Mouse (Mus musculus) limb, embryonic 14.5 days (tissue): ENCODE measurements around the gene Tmem132b. TPM values are rescaled to one million over a fixed set of nuclear protein-coding genes. Genes with fewer than 3 reads are reported as not detected.

Experiments
- ATAC-seq: fragments of 200-750 bp; cut with Nextera tagmentation; 2 replicates; pipeline ENCODE4 v1.8.0; 2017; ENCODE audit warnings: low read depth, moderate number of reproducible peaks, moderate TSS enrichment; ENCODE audit not compliant: low FRiP score
- DNase-seq: peaks from one replicate; pipeline ENCODE4 v3.0.0-alpha.2; 2015; ENCODE audit warnings: low spot score
- H3K27ac ChIP-seq: fragments of 300-500 bp; sonication (generic); replicated peaks from 2 replicates; pipeline ENCODE4 v1.5.1; 2014; ENCODE audit warnings: low read depth, mild to moderate bottlenecking, low read length, moderate library complexity, mixed read lengths
- H3K27me3 ChIP-seq: fragments of 300-500 bp; sonication (generic); 2 replicates; pipeline ENCODE4 v1.6.1; 2014; ENCODE audit warnings: low read length, mixed read lengths; ENCODE audit not compliant: control insufficient read depth, insufficient read depth
- H3K36me3 ChIP-seq: fragments of 300-500 bp; sonication (generic); 2 replicates; pipeline ENCODE4 v1.6.1; 2014; ENCODE audit warnings: mild to moderate bottlenecking, low read length, moderate library complexity, mixed read lengths; ENCODE audit not compliant: control insufficient read depth, insufficient read depth
- H3K4me1 ChIP-seq: fragments of 300-500 bp; sonication (generic); 2 replicates; pipeline ENCODE4 v1.6.1; 2014; ENCODE audit warnings: antibody characterized with exemption, low read length, mixed read lengths; ENCODE audit not compliant: control insufficient read depth, insufficient read depth
- H3K4me2 ChIP-seq: fragments of 300-500 bp; sonication (generic); replicated peaks from 2 replicates; pipeline ENCODE4 v1.6.1; 2014; ENCODE audit warnings: low read depth, mild to moderate bottlenecking, low read length, moderate library complexity; ENCODE audit not compliant: severe bottlenecking
- H3K4me3 ChIP-seq: fragments of 300-500 bp; sonication (generic); replicated peaks from 2 replicates; pipeline ENCODE4 v1.5.1; 2014; ENCODE audit warnings: low read length
- H3K9ac ChIP-seq: fragments of 300-500 bp; sonication (generic); 2 replicates; pipeline ENCODE4 v1.6.1; 2014; ENCODE audit warnings: mild to moderate bottlenecking, low read depth, low read length, moderate library complexity; ENCODE audit not compliant: severe bottlenecking
- H3K9me3 ChIP-seq: fragments of 300-500 bp; sonication (generic); 2 replicates; pipeline ENCODE4 v1.6.1; 2016; ENCODE audit warnings: low read length; ENCODE audit not compliant: control insufficient read depth
- POLR2A ChIP-seq: fragments of 200-500 bp; IDR thresholded peaks from 2 replicates; pipeline ENCODE4 v1.8.0; 2012; ENCODE audit warnings: inconsistent platforms, mild to moderate bottlenecking, moderate library complexity, borderline replicate concordance; ENCODE audit not compliant: insufficient read depth, insufficient read length; ENCODE audit errors: extremely low read depth
- WGBS: fragments of 180-500 bp; shearing (Covaris S2); extraction: QIAGEN DNeasy Blood & Tissue Kit; methylation state at CpG from one replicate; pipeline ENCODE4 v1.1.7; 2014; 5-methylcytosine and 5-hydroxymethylcytosine counted together
- polyA plus RNA-seq, 2 experiments: library from polyadenylated mRNA; depleted of rRNA in 1 of 2; stranded (reverse) in 1 of 2; unstranded in 1 of 2; fragments of >200 nt; fragmentation: Nextera tagmentation in 1 of 2; extraction: Ambion mirVana in 1 of 2; gene quantifications; 2 replicates each; pipeline versions ENCODE4 v1.2.1 to v1.2.3; 2012 to 2014

Tmem132b gene
- polyA plus RNA-seq (2012; rRNA removed) (0.23 and 0.36 TPM in 2 replicates), polyA plus RNA-seq (2014; fragmentation: Nextera tagmentation; extraction: Ambion mirVana) (0.28 and 0.53 TPM in 2 replicates)

DNA sequence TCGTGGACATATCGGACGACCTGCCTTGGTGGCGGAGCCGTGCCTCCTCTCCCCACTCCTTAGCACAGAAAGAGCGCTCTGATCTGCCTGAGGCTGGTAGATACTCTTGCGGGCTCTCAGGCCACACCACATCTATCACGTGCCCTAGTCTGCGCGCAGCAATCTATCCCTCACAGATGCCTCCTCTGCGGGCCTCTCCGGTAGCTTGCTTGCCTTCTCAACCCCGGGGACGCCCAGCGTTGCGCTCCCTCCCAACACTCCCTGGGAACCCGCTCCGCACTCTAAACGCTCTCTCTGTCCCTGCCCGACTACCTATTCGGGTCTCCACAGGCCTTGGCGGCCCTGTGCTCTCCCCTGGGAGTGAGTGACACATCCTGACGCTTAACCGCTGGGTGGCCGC lies at the start of gene Tmem132b:
TSS of gene Tmem132b (plus strand) at position 141 of the 400 bp plus-strand sequence.
- TF ChIP-seq POLR2A = no peak
- 2% methylated on average over 23 of the region's 25 CpGs for WGBS
- H3K4me1 ChIP-seq = peaks cover 8% of the 10 kb centered on the region; the same call in 1 of the 2 replicates
- no peaks in the 10 kb centered on the region for H3K36me3 ChIP-seq
- DNase-seq = no peak
- H3K9me3 ChIP-seq = no peaks in the 10 kb centered on the region
- H3K4me3 ChIP-seq = peak within 1 kb of the TSS; percentile 47
- H3K27ac ChIP-seq = no peak within 1 kb of the TSS
- no peak for ATAC-seq
- peak within 1 kb of the TSS; percentile 90 for H3K4me2 ChIP-seq
- H3K9ac ChIP-seq = peak within 1 kb of the TSS; percentile 40; the same call in 1 of the 2 replicates
- H3K27me3 ChIP-seq = peaks cover 72% of the 10 kb centered on the region

- no peaks in the 10 kb centered on the region for H3K27me3 ChIP-seq
- DNase-seq (no peak), ATAC-seq (no peak)
- 92% methylated on average over 7 of the region's 7 CpGs for WGBS
- H3K4me2 ChIP-seq = no peak overlapping the region
- H3K4me3 ChIP-seq = no peak overlapping the region
- H3K9me3 ChIP-seq = no peaks in the 10 kb centered on the region
- TF ChIP-seq POLR2A = no peak
- H3K36me3 ChIP-seq = peaks cover 35% of the 10 kb centered on the region
- H3K9ac ChIP-seq = no peak overlapping the region
- peaks cover 6% of the 10 kb centered on the region for H3K4me1 ChIP-seq
- H3K27ac ChIP-seq = no peak overlapping the region
Observed at GRCm38 (mm10) chr5:125482474-125482873, 49.1 kb upstream of the Tmem132b start.

DNA sequence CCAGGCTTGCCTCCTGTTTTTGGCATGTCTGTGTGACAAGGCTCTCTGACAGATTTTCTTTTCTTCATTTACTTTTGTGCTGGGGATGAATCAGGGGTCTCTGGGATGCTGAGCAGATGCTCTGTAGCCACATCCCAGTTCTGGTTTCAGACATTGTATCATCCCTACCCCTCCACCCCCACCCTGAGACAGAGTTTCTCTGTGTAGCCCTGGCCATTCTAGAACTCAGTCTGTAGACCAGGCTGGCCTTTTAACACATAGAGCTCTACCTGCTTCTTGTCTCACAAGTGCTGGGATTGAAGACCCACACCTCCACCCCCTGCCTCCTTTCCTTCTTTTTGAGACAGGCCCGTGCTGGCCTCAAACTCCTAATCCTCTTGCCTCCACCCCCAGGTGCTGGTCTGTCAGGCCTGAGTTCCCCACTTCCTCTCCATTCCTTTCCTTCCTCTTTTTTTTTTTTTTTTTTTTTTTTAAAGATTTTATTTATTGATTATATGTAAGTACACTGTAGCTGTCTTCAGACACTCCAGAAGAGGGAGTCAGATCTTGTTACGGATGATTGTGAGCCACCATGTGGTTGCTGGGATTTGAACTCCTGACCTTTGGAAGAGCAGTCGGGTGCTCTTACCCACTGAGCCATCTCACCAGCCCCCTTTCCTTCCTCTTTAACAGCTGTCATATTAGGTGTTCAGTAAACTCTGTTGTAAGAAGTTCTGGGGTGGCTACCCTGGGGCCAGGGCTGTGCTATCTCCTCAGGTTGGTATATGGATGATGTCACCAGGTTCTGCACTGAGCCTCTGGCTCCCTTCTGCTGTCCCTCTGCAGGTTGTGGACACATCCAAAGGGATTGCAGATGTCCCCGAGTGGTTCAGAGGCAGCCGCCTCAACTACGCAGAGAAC lies 47.6 kb upstream of the Tmem132b start:
- no peak for ATAC-seq
- no peaks in the 10 kb centered on the region for H3K9me3 ChIP-seq
- 80% methylated on average over 5 of the region's 6 CpGs for WGBS
- H3K9ac ChIP-seq = no peak overlapping the region
- H3K4me2 ChIP-seq = no peak overlapping the region
- no peak overlapping the region for H3K27ac ChIP-seq
- no peak for DNase-seq
- no peaks in the 10 kb centered on the region for H3K27me3 ChIP-seq
- TF ChIP-seq POLR2A = no peak
- no peaks in the 10 kb centered on the region for H3K4me1 ChIP-seq
- H3K4me3 ChIP-seq = no peak overlapping the region
- peaks cover 42% of the 10 kb centered on the region for H3K36me3 ChIP-seq

- ATAC-seq = no peak
- DNase-seq = no peak
- Histone ChIP-seq H3K9me3 (no peaks in the 10 kb centered on the region), H3K27ac (no peak overlapping the region), H3K9ac (no peak overlapping the region), H3K36me3 (peaks cover 37% of the 10 kb centered on the region), H3K4me2 (no peak overlapping the region), H3K4me3 (no peak overlapping the region), H3K27me3 (no peaks in the 10 kb centered on the region), H3K4me1 (no peaks in the 10 kb centered on the region)
- TF ChIP-seq POLR2A = no peak
- WGBS = 93% methylated on average over 4 of the region's 4 CpGs
Observed at GRCm38 (mm10) chr5:125485031-125485778, 46.4 kb upstream of the Tmem132b start.

DNA sequence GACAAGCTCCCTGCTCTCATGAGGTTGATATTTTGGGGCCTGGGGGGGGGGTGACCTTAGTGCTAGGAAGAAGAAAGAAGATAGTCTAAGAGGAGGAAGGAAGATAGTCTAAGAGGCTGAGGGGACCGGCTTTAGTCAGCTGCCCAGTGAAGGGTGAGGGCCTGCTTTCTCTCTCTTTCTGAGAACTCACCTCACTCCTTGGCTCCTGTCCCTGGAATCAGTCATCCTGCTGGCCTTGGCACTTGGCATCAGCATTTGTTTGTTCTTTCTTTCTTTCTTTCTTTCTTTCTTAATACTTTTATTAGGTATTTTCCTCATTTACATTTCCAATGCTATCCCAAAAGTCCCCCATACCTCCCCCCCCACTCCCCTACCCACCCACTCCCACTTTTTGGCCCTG lies 45.5 kb upstream of the Tmem132b start:
- no peak for TF ChIP-seq POLR2A
- no peak for DNase-seq
- WGBS = 83% methylated on average over 1 of the region's 1 CpGs
- no peaks in the 10 kb centered on the region for H3K4me1 ChIP-seq
- H3K9me3 ChIP-seq = no peaks in the 10 kb centered on the region
- H3K4me3 ChIP-seq = no peak overlapping the region
- no peak overlapping the region for H3K9ac ChIP-seq
- H3K27me3 ChIP-seq = no peaks in the 10 kb centered on the region
- H3K36me3 ChIP-seq = peaks cover 43% of the 10 kb centered on the region
- H3K4me2 ChIP-seq = no peak overlapping the region
- no peak overlapping the region for H3K27ac ChIP-seq
- no peak for ATAC-seq
